Mouse (Mus musculus): Measurements from ENCODE around the gene Ispd.

GRCm38 (mm10) chr12:36681779-36682178, 300.5 kb downstream of the Ispd start:
- TF ChIP-seq CTCF (IDR thresholded peaks at IDR 0.05; ENCODE audit: insufficient read depth, low read depth, low read length) (no peak), POLR2A (IDR thresholded peaks at IDR 0.05; ENCODE audit: insufficient read depth, low read depth, low read length) (no peak)

Measured in olfactory bulb, adult 2 months (tissue).